9 mouse cellular contexts compared by ENCODE assay signal in genomic region chr5:104344526-104345240, GRCm38 (mm10). TPM values are rescaled to one million over a fixed set of nuclear protein-coding genes. Genes with fewer than 3 reads are reported as not detected.
DNase-seq lines count a peak whose midpoint lies in the region; ATAC-seq and TF ChIP-seq lines count a peak whose summit lies in the region.
"Had no signal": no experiment of that assay in that cellular context is flagged by ENCODE, and none has a peak within 500 bp of the region (broad histone marks: within the 10 kb centered on the region; RNA-seq: fewer than 3 reads in every experiment).

No protein-coding gene starts in this region.

- H3K9me3 ChIP-seq in liver, embryonic 11.5 days (ENCODE audit: control insufficient read depth, low read length): no peaks in the 10 kb centered on the region
- H3K9me3 ChIP-seq in ES-E14 (ENCODE audit: control insufficient read depth, insufficient read depth, low read depth, low read length): no peaks in the 10 kb centered on the region
- H3K9me3 ChIP-seq: lung, embryonic 15.5 days had no signal

- no peak for ATAC-seq in liver, embryonic 11.5 days (replicated peaks; ENCODE audit: low FRiP score)

- no peak for TF ChIP-seq POLR2A in liver, adult 2 months (IDR thresholded peaks at IDR 0.05; ENCODE audit: extremely low read depth, insufficient read depth, low read length)
- TF ChIP-seq POLR2A in bone marrow macrophage, adult 2 months (IDR thresholded peaks at IDR 0.05; ENCODE audit: borderline replicate concordance, low read depth, low read length): no peak

- in situ Hi-C loops in ES-E14 (cut with MboI; ENCODE audit: low sequenced_read_pairs in 2 of 2, unreplicated experiment in 2 of 2): loop anchor here in 1 of 2 experiments (25.0 kb wide), 1 partner anchor 357 kb away; the partner anchor contains the start of gene Hsd17b13

- H3K27ac ChIP-seq in liver, adult 2 months (replicated peaks; ENCODE audit: insufficient read depth, low read depth, low read length): no peak overlapping the region
- H3K27ac ChIP-seq in liver, embryonic 11.5 days (ENCODE audit: low read depth, low read length): no peak overlapping the region
- H3K27ac ChIP-seq in ES-E14 (ENCODE audit: insufficient read depth, low read depth, low read length, poor library complexity, severe bottlenecking): no peak overlapping the region
- H3K27ac ChIP-seq in bone marrow macrophage, adult 2 months (ENCODE audit: insufficient read depth, low read depth, low read length): peak overlapping the region; percentile 36
- H3K27ac ChIP-seq: lung, embryonic 15.5 days had no signal

- no peak overlapping the region for H3K4me2 ChIP-seq in liver, embryonic 11.5 days
- H3K4me2 ChIP-seq: lung, embryonic 15.5 days had no signal

- H3K4me1 ChIP-seq in liver, adult 2 months (ENCODE audit: control insufficient read depth, insufficient read depth, low read length): peaks cover 5% of the 10 kb centered on the region; the same call in 1 of the 2 replicates
- no peaks in the 10 kb centered on the region for H3K4me1 ChIP-seq in liver, embryonic 11.5 days (replicated peaks; ENCODE audit: control insufficient read depth, insufficient read depth, low read length)
- no peaks in the 10 kb centered on the region for H3K4me1 ChIP-seq in ES-E14 (ENCODE audit: control insufficient read depth in 2 of 2, insufficient read depth in 2 of 2, low read length in 2 of 2, poor library complexity in 1 of 2)
- H3K4me1 ChIP-seq in bone marrow macrophage, adult 2 months (ENCODE audit: control insufficient read depth, insufficient read depth, low read length): peaks cover 21% of the 10 kb centered on the region
- H3K4me1 ChIP-seq: lung, embryonic 15.5 days had no signal

- DNase-seq in liver, adult 2 months (ENCODE audit: extremely low read depth, low read depth, low spot score): peak; percentile 24
- DNase-seq in liver, embryonic 11.5 days (ENCODE audit: low spot score): no peak
- DNase-seq in ES-E14 (ENCODE audit: low read depth, low spot score): peak; percentile 26
- DNase-seq in lung, postnatal 36 days: peak; percentile 21
- no peak for DNase-seq in ovary, postnatal 36 days (ENCODE audit: low spot score)
- DNase-seq in left cerebral cortex, postnatal 10 days (ENCODE audit: extremely low spot score in 1 of 2, low spot score in 2 of 2): no peak
- DNase-seq: cerebellum, adult 11 months had no signal

- H3K27me3 ChIP-seq in liver, adult 2 months (ENCODE audit: control insufficient read depth, insufficient read depth, low read length): no peaks in the 10 kb centered on the region
- H3K27me3 ChIP-seq in liver, embryonic 11.5 days (replicated peaks; ENCODE audit: control insufficient read depth, insufficient read depth, low read length): no peaks in the 10 kb centered on the region
- H3K27me3 ChIP-seq: lung, embryonic 15.5 days had no signal

- H3K4me3 ChIP-seq in liver, adult 2 months (ENCODE audit: insufficient read depth, low read depth, low read length): no peak overlapping the region
- no peak overlapping the region for H3K4me3 ChIP-seq in liver, embryonic 11.5 days (ENCODE audit: low read depth, low read length)
- H3K4me3 ChIP-seq in ES-E14 (ENCODE audit: insufficient read depth in 1 of 2, low read depth in 1 of 2, low read length in 2 of 2, poor library complexity in 1 of 2, severe bottlenecking in 1 of 2): no peak overlapping the region
- no peak overlapping the region for H3K4me3 ChIP-seq in bone marrow macrophage, adult 2 months (ENCODE audit: insufficient read depth, low read length)
- H3K4me3 ChIP-seq: lung, embryonic 15.5 days had no signal

- intact Hi-C loops in left cerebral cortex, postnatal 10 days (cut with DNase I): loop anchor here (5.0 kb wide), 2 partner anchors 83 to 103 kb away; no protein-coding TSS in a partner anchor

- H3K36me3 ChIP-seq in liver, adult 2 months (ENCODE audit: control insufficient read depth, insufficient read depth, low read length): no peaks in the 10 kb centered on the region
- no peaks in the 10 kb centered on the region for H3K36me3 ChIP-seq in liver, embryonic 11.5 days (ENCODE audit: control insufficient read depth, insufficient read depth, low read length)
- H3K36me3 ChIP-seq in ES-E14 (ENCODE audit: control insufficient read depth, insufficient read depth, low read length, poor library complexity, severe bottlenecking): no peaks in the 10 kb centered on the region
- H3K36me3 ChIP-seq: lung, embryonic 15.5 days had no signal

- no peaks in the 10 kb centered on the region for H3K79me2 ChIP-seq in liver, adult 2 months (ENCODE audit: control insufficient read depth, insufficient read depth, low read length)

- TF ChIP-seq CTCF in liver, adult 2 months (IDR thresholded peaks at IDR 0.05; ENCODE audit: low read depth, low read length): peak; percentile 62
- TF ChIP-seq CTCF in bone marrow macrophage, adult 2 months (IDR thresholded peaks at IDR 0.05; ENCODE audit: low read depth, low read length): peak; percentile 60

- 74% methylated on average over 9 of the region's 9 CpGs for WGBS in liver, adult 2 months
- WGBS in liver, embryonic 11.5 days: 64% methylated on average over 9 of the region's 9 CpGs

- H3K9ac ChIP-seq in liver, adult 2 months (ENCODE audit: low read depth, low read length): no peak overlapping the region
- no peak overlapping the region for H3K9ac ChIP-seq in liver, embryonic 11.5 days (ENCODE audit: low read depth, low read length)
- no peak overlapping the region for H3K9ac ChIP-seq in ES-E14 (ENCODE audit: insufficient read depth, low read depth, low read length, poor library complexity, severe bottlenecking)
- H3K9ac ChIP-seq: lung, embryonic 15.5 days had no signal

TF ChIP-seq in ES-E14, 5 proteins besides CTCF, POLR2A, EP300 and RAD21:
- no peak for TF ChIP-seq MAFK (IDR thresholded peaks at IDR 0.05; ENCODE audit: insufficient read depth, low read depth, low read length)
- TF ChIP-seq ZC3H11A (IDR thresholded peaks at IDR 0.05; ENCODE audit: borderline replicate concordance, low read depth, low read length): peak; percentile 64; the same call in 1 of the 2 replicates
- TF ChIP-seq HCFC1 (IDR thresholded peaks at IDR 0.05; ENCODE audit: borderline replicate concordance, insufficient read depth, low read length): no peak

RNA-seq across cellular contexts. Expression of gene Mepe, which starts 19.6 kb away (rescaled TPM):
- total RNA-seq in liver, adult 2 months (2014; rRNA removed): not detected in 2 replicates
- polyA plus RNA-seq in liver, adult 2 months (2012; rRNA removed): not detected in 2 replicates
- polyA plus RNA-seq in liver, embryonic 11.5 days (2014; fragmentation: Nextera tagmentation; extraction: Ambion mirVana): not detected in 2 replicates
- not detected in 2 replicates for total RNA-seq in ES-E14 (2012; rRNA removed)
- not detected in 2 replicates for polyA plus RNA-seq in bone marrow macrophage, adult 2 months (2012; ENCODE audit: insufficient read depth, insufficient read length, missing spikeins)
- not detected for total RNA-seq in left cerebral cortex, postnatal 10 days (2021)
- polyA plus RNA-seq: lung, embryonic 15.5 days had no signal

RNA-seq across cellular contexts. Expression of gene Ibsp, which starts 45.7 kb away (rescaled TPM):
- not detected in 2 replicates for total RNA-seq in liver, adult 2 months (2014; rRNA removed)
- not detected in 2 replicates for polyA plus RNA-seq in liver, adult 2 months (2012; rRNA removed)
- polyA plus RNA-seq in liver, embryonic 11.5 days (2014; fragmentation: Nextera tagmentation; extraction: Ambion mirVana): not detected in 2 replicates
- total RNA-seq in ES-E14 (2012; rRNA removed): not detected in 2 replicates
- polyA plus RNA-seq in bone marrow macrophage, adult 2 months (2012; ENCODE audit: insufficient read depth, insufficient read length, missing spikeins): not detected in 2 replicates
- under 1 TPM; 0.49 to 0.90 TPM for total RNA-seq in left cerebral cortex, postnatal 10 days (2021)

Comparison
In these comparisons a context has a peak if more than half of its experiments do, and no peak if none do; other contexts are left out.
1. DNase-seq: peak in liver, adult 2 months (single experiment), ES-E14 (single experiment) and lung, postnatal 36 days (single experiment); none in liver, embryonic 11.5 days (single experiment), ovary, postnatal 36 days (single experiment) and left cerebral cortex, postnatal 10 days (0 of 2).